Mouse (Mus musculus) lung, postnatal 0 days (tissue): ENCODE results near the gene Bmp6.

Experiments used
- CTCF ChIP-seq: IDR thresholded peaks from 2 replicates; pipeline ENCODE4 v1.5.1; 2016; ENCODE audit warnings: antibody characterized with exemption, mild to moderate bottlenecking
- EP300 ChIP-seq: IDR thresholded peaks from 2 replicates; pipeline ENCODE4 v1.6.1; 2016; ENCODE audit warnings: antibody characterized with exemption, mild to moderate bottlenecking, control low read depth

GRCm38 (mm10) chr13:38359045-38359444 is 14.1 kb downstream of the Bmp6 start:
- TF ChIP-seq CTCF, result no peak
- TF ChIP-seq EP300, result no peak
